Mouse (Mus musculus) neural tube, embryonic 14.5 days (tissue): ENCODE data around the gene Tulp3. TPM values are rescaled to one million over a fixed set of nuclear protein-coding genes. Genes with fewer than 3 reads are reported as not detected.

Experiments used
- ATAC-seq: fragments of 200-750 bp; cut with Nextera tagmentation; 2 replicates; pipeline ENCODE4 v1.8.0; 2017; ENCODE audit warnings: low read depth, mild to moderate bottlenecking, moderate TSS enrichment, moderate library complexity
- H3K27ac ChIP-seq: fragments of 300-500 bp; sonication (generic); 2 replicates; pipeline ENCODE4 v1.5.1; 2014; ENCODE audit warnings: low read depth, mild to moderate bottlenecking, control low read depth, low read length, moderate library complexity, mixed read lengths
- H3K27me3 ChIP-seq: fragments of 300-500 bp; sonication (generic); 2 replicates; pipeline ENCODE4 v1.6.1; 2014; ENCODE audit warnings: low read length; ENCODE audit not compliant: control insufficient read depth, insufficient read depth
- H3K36me3 ChIP-seq: fragments of 300-500 bp; sonication (generic); 2 replicates; pipeline ENCODE4 v1.6.1; 2014; ENCODE audit warnings: low read length, mixed read lengths; ENCODE audit not compliant: control insufficient read depth, insufficient read depth
- H3K4me1 ChIP-seq: fragments of 300-500 bp; sonication (generic); 2 replicates; pipeline ENCODE4 v1.6.1; 2014; ENCODE audit warnings: low read length; ENCODE audit not compliant: control insufficient read depth, insufficient read depth
- H3K4me2 ChIP-seq: fragments of 300-500 bp; sonication (generic); 2 replicates; pipeline ENCODE4 v1.6.1; 2014; ENCODE audit warnings: mild to moderate bottlenecking, low read depth, low read length, control low read depth
- H3K4me3 ChIP-seq: fragments of 300-500 bp; sonication (generic); 2 replicates; pipeline ENCODE4 v1.5.1; 2014; ENCODE audit warnings: low read depth, low read length, control low read depth, mixed read lengths
- H3K9ac ChIP-seq: fragments of 300-500 bp; sonication (generic); replicated peaks from 2 replicates; pipeline ENCODE4 v1.6.1; 2014; ENCODE audit warnings: low read depth, mild to moderate bottlenecking, control low read depth, low read length, mixed read lengths
- H3K9me3 ChIP-seq: fragments of 300-500 bp; sonication (generic); 2 replicates; pipeline ENCODE4 v1.6.1; 2016; ENCODE audit warnings: low read length; ENCODE audit not compliant: control insufficient read depth
- WGBS: fragments of 180-500 bp; shearing (Covaris S2); extraction: QIAGEN DNeasy Blood & Tissue Kit; methylation state at CpG from one replicate; pipeline ENCODE4 v1.1.7; 2014; 5-methylcytosine and 5-hydroxymethylcytosine counted together
- polyA plus RNA-seq: library from polyadenylated mRNA; unstranded; fragments of >200 nt; fragmentation: Nextera tagmentation; extraction: Ambion mirVana; gene quantifications from 2 replicates; pipeline ENCODE4 v1.2.1, GENCODE M21; 2014

Tulp3 gene
- polyA plus RNA-seq, 1 experiment from 2014 or later = 22.4 TPM

- 85% methylated on average over 11 of the region's 11 CpGs for WGBS
- Histone ChIP-seq H3K4me1 (no peaks in the 10 kb centered on the region), H3K9me3 (no peaks in the 10 kb centered on the region), H3K4me3 (no peak overlapping the region), H3K36me3 (no peaks in the 10 kb centered on the region), H3K27ac (no peak overlapping the region), H3K27me3 (no peaks in the 10 kb centered on the region), H3K9ac (no peak overlapping the region), H3K4me2 (no peak overlapping the region)
- ATAC-seq = no peak
Measured at GRCm38 (mm10) chr6:128277132-128278085, 78.2 kb downstream of the Tulp3 start.

GRCm38 (mm10) chr6:128276349-128276748 lies 79.3 kb downstream of the Tulp3 start:
- no peak overlapping the region for H3K9ac ChIP-seq
- no peak for ATAC-seq
- no peaks in the 10 kb centered on the region for H3K36me3 ChIP-seq
- H3K9me3 ChIP-seq = no peaks in the 10 kb centered on the region
- H3K27me3 ChIP-seq = no peaks in the 10 kb centered on the region
- H3K4me1 ChIP-seq = no peaks in the 10 kb centered on the region
- 92% methylated on average over 6 of the region's 6 CpGs for WGBS
- no peak overlapping the region for H3K4me3 ChIP-seq
- no peak overlapping the region for H3K27ac ChIP-seq
- no peak overlapping the region for H3K4me2 ChIP-seq

- Histone ChIP-seq H3K9me3 (no peaks in the 10 kb centered on the region), H3K36me3 (no peaks in the 10 kb centered on the region), H3K4me2 (no peak overlapping the region), H3K27ac (no peak overlapping the region), H3K9ac (no peak overlapping the region), H3K27me3 (no peaks in the 10 kb centered on the region), H3K4me3 (no peak overlapping the region), H3K4me1 (no peaks in the 10 kb centered on the region)
- WGBS = 86% methylated on average over 8 of the region's 8 CpGs
- no peak for ATAC-seq
Measured at GRCm38 (mm10) chr6:128275506-128276064, 80.1 kb downstream of the Tulp3 start.

- H3K9me3 ChIP-seq = no peaks in the 10 kb centered on the region
- 79% methylated on average over 1 of the region's 1 CpGs for WGBS
- no peaks in the 10 kb centered on the region for H3K36me3 ChIP-seq
- no peak for ATAC-seq
- H3K4me3 ChIP-seq = no peak overlapping the region
- H3K4me1 ChIP-seq = no peaks in the 10 kb centered on the region
- no peak overlapping the region for H3K27ac ChIP-seq
- H3K4me2 ChIP-seq = no peak overlapping the region
- H3K9ac ChIP-seq = no peak overlapping the region
- H3K27me3 ChIP-seq = no peaks in the 10 kb centered on the region
Measured at GRCm38 (mm10) chr6:128273507-128273906, 82.1 kb downstream of the Tulp3 start.

GRCm38 (mm10) chr6:128272754-128273153 lies 82.9 kb downstream of the Tulp3 start:
- Histone ChIP-seq H3K9ac (no peak overlapping the region), H3K27me3 (no peaks in the 10 kb centered on the region), H3K4me3 (no peak overlapping the region), H3K4me2 (no peak overlapping the region), H3K4me1 (no peaks in the 10 kb centered on the region), H3K27ac (no peak overlapping the region), H3K9me3 (no peaks in the 10 kb centered on the region), H3K36me3 (no peaks in the 10 kb centered on the region)
- WGBS = 95% methylated on average over 17 of the region's 17 CpGs
- no peak for ATAC-seq

Other genes with a start within 250 kb of the Tulp3 start
- 32.1 and 42.6 TPM in 2 replicates for gene Tspan9, start 212.3 kb downstream of the Tulp3 start, polyA plus RNA-seq
- gene Tead4, start 55.0 kb downstream of the Tulp3 start, polyA plus RNA-seq = 0.24 and 0.57 TPM in 2 replicates
- gene Rhno1, start 7.1 kb upstream of the Tulp3 start, polyA plus RNA-seq = 76.0 and 82.6 TPM in 2 replicates
- 4.6 and 4.9 TPM in 2 replicates for gene Foxm1, start 7.1 kb upstream of the Tulp3 start, polyA plus RNA-seq
- gene Tex52, start 19.6 kb upstream of the Tulp3 start, polyA plus RNA-seq = 0.19 and 0.66 TPM in 2 replicates
- not detected in 2 replicates for gene Gm44596, start 19.7 kb upstream of the Tulp3 start, polyA plus RNA-seq
- gene Nrip2, start 43.4 kb upstream of the Tulp3 start, polyA plus RNA-seq = 10.8 and 13.5 TPM in 2 replicates
- 42.9 and 45.9 TPM in 2 replicates for gene Itfg2, start 69.1 kb upstream of the Tulp3 start, polyA plus RNA-seq
- 277 and 319 TPM in 2 replicates for gene Fkbp4, start 82.8 kb upstream of the Tulp3 start, polyA plus RNA-seq
- gene Pzp, start 170.9 kb upstream of the Tulp3 start, polyA plus RNA-seq = 0.12 and 0.43 TPM in 2 replicates
- gene A2ml1, start 225.8 kb upstream of the Tulp3 start, polyA plus RNA-seq = 3.7 and 4.5 TPM in 2 replicates